Comparison of ENCODE assay signal across 21 mouse cellular contexts in the genomic region with DNA sequence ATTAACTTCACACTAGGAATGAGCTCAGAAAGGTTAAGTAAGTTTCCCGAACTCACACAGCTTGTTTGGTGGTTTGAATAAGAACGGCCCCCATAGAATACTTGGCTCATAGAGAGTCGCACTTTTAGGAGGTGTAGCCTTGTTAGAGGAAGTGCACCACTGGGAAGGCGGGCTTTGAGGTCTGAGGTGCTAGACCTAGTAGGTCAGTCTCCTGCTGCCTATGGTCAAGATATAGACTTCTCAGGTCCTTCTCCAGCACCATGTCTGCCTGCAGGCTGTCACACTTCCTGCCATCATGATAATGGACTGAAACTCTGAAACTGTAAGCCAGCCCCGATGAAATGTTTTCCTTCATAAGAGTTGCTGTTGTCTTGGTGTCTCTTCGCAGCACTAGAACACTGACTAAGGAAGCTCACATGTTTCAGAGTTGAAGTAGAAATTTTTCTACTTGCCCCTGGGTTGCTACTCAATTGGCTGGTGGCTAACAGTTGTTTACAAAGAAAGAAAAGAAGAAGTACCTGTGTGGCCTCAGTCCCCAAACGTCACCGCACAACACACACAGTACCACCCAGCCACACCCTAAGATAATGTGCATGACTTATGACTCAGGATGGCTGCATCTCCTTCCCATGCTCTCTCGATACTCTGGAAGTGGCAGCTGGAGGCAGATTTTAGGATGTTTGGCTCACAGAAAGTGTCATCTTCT. TPM values are rescaled to one million over a fixed set of nuclear protein-coding genes. Genes with fewer than 3 reads are reported as not detected.
DNase-seq lines count a peak whose midpoint lies in the region; ATAC-seq lines count a peak whose summit lies in the region.
"Had no signal": no experiment of that assay in that cellular context is flagged by ENCODE, and none has a peak within 500 bp of the region (broad histone marks: within the 10 kb centered on the region; RNA-seq: fewer than 3 reads in every experiment).

No protein-coding gene starts in this region.

- peak; percentile 93 for ATAC-seq in liver, embryonic 16.5 days (ENCODE audit: low read depth)
- ATAC-seq: activated CD4-positive, CD25-positive, alpha-beta regulatory T cell, adult 4 months had no signal

- peaks cover 12% of the 10 kb centered on the region for H3K4me1 ChIP-seq in heart, embryonic 10.5 days
- peaks cover 50% of the 10 kb centered on the region for H3K4me1 ChIP-seq in liver, embryonic 16.5 days (ENCODE audit: control insufficient read depth, low read depth, low read length)

- 81% methylated on average over 9 of the region's 9 CpGs for WGBS in heart, embryonic 10.5 days
- WGBS in liver, embryonic 16.5 days (ENCODE audit: insufficient replicate concordance): 56% methylated on average over 9 of the region's 9 CpGs

- peak overlapping the region; percentile 44 for H3K9ac ChIP-seq in liver, embryonic 16.5 days (ENCODE audit: low read depth, low read length)
- H3K9ac ChIP-seq: forebrain, embryonic 12.5 days; kidney, embryonic 15.5 days; midbrain, embryonic 15.5 days had no signal

- DNase-seq in heart, embryonic 10.5 days (ENCODE audit: low spot score): no peak
- DNase-seq in heart, postnatal 25 days (ENCODE audit: low spot score): no peak
- peak; percentile 61 for DNase-seq in MEL-GATA-1-ER (ENCODE audit: extremely low read depth, low read depth)
- peak; percentile 16 for DNase-seq in induced T-regulatory cell, adult 2 months (ENCODE audit: low read depth)
- no peak for DNase-seq in right cerebral cortex, postnatal 25 days
- DNase-seq in layer of hippocampus, adult 11-12 months (ENCODE audit: low spot score): no peak
- DNase-seq in left cerebral cortex, postnatal 36 days (ENCODE audit: low spot score in 2 of 2): no peak
- DNase-seq: adrenal gland, postnatal 36 days; cerebellum, postnatal 14 days; lung, adult 18-20 months; lung, postnatal 4 days; thymus, adult 18-20 months had no signal

- H3K36me3 ChIP-seq in heart, embryonic 10.5 days: no peaks in the 10 kb centered on the region
- H3K36me3 ChIP-seq in liver, embryonic 16.5 days (ENCODE audit: control insufficient read depth, insufficient read depth): no peaks in the 10 kb centered on the region
- H3K36me3 ChIP-seq: forebrain, embryonic 12.5 days; kidney, embryonic 15.5 days; midbrain, embryonic 15.5 days had no signal

- intact Hi-C loops in heart, postnatal 25 days (cut with DNase I): loop anchor here (2.0 to 5.0 kb wide), 4 partner anchors 80 to 1025 kb away; partner anchors contain the start of gene St6galnac3
- intact Hi-C loops in left cerebral cortex, postnatal 36 days (cut with DNase I): loop anchor here (2.0 kb wide), 1 partner anchor 149 kb away; no protein-coding TSS in a partner anchor

- H3K4me2 ChIP-seq in liver, embryonic 16.5 days (ENCODE audit: low read depth, low read length): peak overlapping the region; percentile 55
- H3K4me2 ChIP-seq: forebrain, embryonic 12.5 days; kidney, embryonic 15.5 days; midbrain, embryonic 15.5 days had no signal

- no peak overlapping the region for H3K4me3 ChIP-seq in heart, embryonic 10.5 days
- H3K4me3 ChIP-seq in liver, embryonic 16.5 days (ENCODE audit: low read depth, low read length): 0 out of 2 replicates have a peak overlapping the region, but pooled peaks have one; percentile 0
- H3K4me3 ChIP-seq: forebrain, embryonic 12.5 days; kidney, embryonic 15.5 days; midbrain, embryonic 15.5 days had no signal

- H3K9me3 ChIP-seq in heart, embryonic 10.5 days: no peaks in the 10 kb centered on the region
- no peaks in the 10 kb centered on the region for H3K9me3 ChIP-seq in liver, embryonic 16.5 days (replicated peaks; ENCODE audit: control insufficient read depth, low read length)
- H3K9me3 ChIP-seq: forebrain, embryonic 12.5 days; kidney, embryonic 15.5 days; midbrain, embryonic 15.5 days had no signal

- peak overlapping the region; percentile 63 for H3K27ac ChIP-seq in heart, embryonic 10.5 days
- H3K27ac ChIP-seq in liver, embryonic 16.5 days (ENCODE audit: low read length): peak overlapping the region; percentile 90
- H3K27ac ChIP-seq: forebrain, embryonic 12.5 days; hindbrain, postnatal 0 days; kidney, embryonic 15.5 days; midbrain, embryonic 15.5 days had no signal

- H3K27me3 ChIP-seq in heart, embryonic 10.5 days (ENCODE audit: insufficient read depth, poor library complexity, severe bottlenecking): peaks cover 4% of the 10 kb centered on the region; the same call in 1 of the 2 replicates
- H3K27me3 ChIP-seq in liver, embryonic 16.5 days (ENCODE audit: control insufficient read depth, insufficient read depth, low read depth, low read length): no peaks in the 10 kb centered on the region
- H3K27me3 ChIP-seq: CH12.LX; forebrain, embryonic 12.5 days; kidney, embryonic 15.5 days; midbrain, embryonic 15.5 days had no signal

RNA-seq across cellular contexts. Expression of gene Asb17, which starts 36.4 kb away (rescaled TPM):
- polyA plus RNA-seq in heart, embryonic 10.5 days (2016; fragmentation: Nextera tagmentation; extraction: Ambion mirVana): 1.0 and 2.0 TPM in 2 replicates
- not detected for total RNA-seq in heart, postnatal 25 days (2021)
- polyA plus RNA-seq in liver, embryonic 16.5 days (2015; fragmentation: Nextera tagmentation; extraction: Ambion mirVana): 2.2 and 2.4 TPM in 2 replicates
- total RNA-seq in left cerebral cortex, postnatal 36 days (2021): not detected
- total RNA-seq: adrenal gland, postnatal 36 days; gastrocnemius, postnatal 4 days; hindbrain, postnatal 0 days; layer of hippocampus, adult 8-10 months had no signal
- polyA plus RNA-seq: forebrain, embryonic 12.5 days; hindbrain, postnatal 0 days had no signal

Comparison
In these comparisons a context has a peak if more than half of its experiments do, and no peak if none do; other contexts are left out.
1. DNase-seq: peak in MEL-GATA-1-ER (single experiment) and induced T-regulatory cell, adult 2 months (single experiment); none in heart, embryonic 10.5 days (single experiment), heart, postnatal 25 days (single experiment), right cerebral cortex, postnatal 25 days (single experiment), layer of hippocampus, adult 11-12 months (single experiment) and left cerebral cortex, postnatal 36 days (0 of 2).